Mouse (Mus musculus): ENCODE data around the gene Ifi47. TPM values are rescaled to one million over a fixed set of nuclear protein-coding genes. Genes with fewer than 3 reads are reported as not detected.
"Not testable (repeated sequence)": the region's sequence is repeated elsewhere in the genome, so short reads cannot be mapped to it uniquely, and the experiment has no call there.

Gene Ifi47
- 2.0 and 2.3 TPM in 2 replicates for polyA plus RNA-seq (2015; fragmentation: Nextera tagmentation; extraction: Ambion mirVana)

DNA sequence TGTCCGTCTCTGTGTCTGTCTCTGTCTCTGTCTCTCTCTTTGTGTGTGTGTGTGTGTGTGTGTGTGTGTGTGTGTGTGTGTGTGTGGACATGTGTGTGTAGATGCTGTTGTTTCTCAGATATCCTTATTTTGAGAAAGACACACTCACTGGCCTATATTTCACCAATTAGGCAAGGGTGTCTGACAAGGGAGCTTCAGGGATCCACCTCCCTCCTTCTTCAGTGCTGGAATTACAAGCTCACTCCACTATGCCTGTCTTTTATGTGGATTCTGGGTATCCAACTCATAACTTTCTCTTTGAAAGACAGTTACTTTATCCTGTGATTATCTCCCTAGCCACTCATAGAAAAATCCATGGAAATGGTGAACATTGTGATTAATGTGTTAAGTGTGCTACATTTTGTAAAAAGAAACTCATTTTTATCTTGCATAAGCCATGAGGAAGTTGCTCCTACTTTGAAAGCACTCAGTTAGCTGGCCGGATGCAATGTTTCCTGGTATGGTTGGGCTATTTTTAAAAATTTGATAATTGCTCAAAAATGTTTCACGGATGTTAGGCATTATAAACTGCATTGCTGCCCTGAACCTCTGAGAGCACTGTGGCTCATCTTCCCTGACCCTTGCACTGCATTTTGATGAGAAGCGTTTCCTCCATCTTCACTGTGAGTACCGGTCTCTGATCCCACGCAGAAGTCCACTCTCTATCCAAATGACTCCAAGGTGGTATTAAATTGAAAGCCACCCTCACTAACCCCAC is at the start of gene Ifi47:
Gene Ifi47, plus strand, starts transcription at position 587 of the 757 bp plus-strand sequence.
- not testable (repeated sequence) for H3K4me3 ChIP-seq (replicated peaks); H3K9me3 ChIP-seq; ATAC-seq (ENCODE audit: insufficient read depth, low FRiP score, low read depth); H3K4me1 ChIP-seq; H3K36me3 ChIP-seq; H3K9ac ChIP-seq; H3K27ac ChIP-seq; H3K27me3 ChIP-seq (replicated peaks); H3K4me2 ChIP-seq
- WGBS, result 56% methylated on average over 6 of the region's 6 CpGs

DNA sequence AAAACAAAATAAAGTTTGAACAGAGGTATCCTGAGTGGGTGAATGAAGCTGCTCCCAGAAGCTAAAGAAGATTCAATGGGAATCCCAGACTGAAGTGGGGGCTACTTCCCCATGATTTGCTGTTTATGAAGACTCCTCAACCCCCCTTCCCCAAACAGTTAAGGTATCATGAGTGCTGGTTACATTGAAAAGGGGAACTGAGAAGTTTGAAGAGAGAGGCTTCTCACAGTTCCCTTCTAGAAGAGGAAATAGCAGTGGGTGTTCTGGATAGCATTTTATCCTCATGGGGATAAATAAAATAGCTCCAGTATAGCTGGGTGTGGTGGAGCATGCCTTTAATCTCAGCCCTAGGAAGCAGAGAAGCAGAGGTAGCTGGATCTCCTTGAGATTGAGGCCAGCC is 26.3 kb upstream of the Ifi47 start:
- not testable (repeated sequence) for H3K4me3 ChIP-seq (replicated peaks); H3K27me3 ChIP-seq (replicated peaks); H3K9me3 ChIP-seq; ATAC-seq (ENCODE audit: insufficient read depth, low FRiP score, low read depth); H3K27ac ChIP-seq; H3K9ac ChIP-seq; H3K36me3 ChIP-seq; H3K4me1 ChIP-seq; H3K4me2 ChIP-seq

DNA sequence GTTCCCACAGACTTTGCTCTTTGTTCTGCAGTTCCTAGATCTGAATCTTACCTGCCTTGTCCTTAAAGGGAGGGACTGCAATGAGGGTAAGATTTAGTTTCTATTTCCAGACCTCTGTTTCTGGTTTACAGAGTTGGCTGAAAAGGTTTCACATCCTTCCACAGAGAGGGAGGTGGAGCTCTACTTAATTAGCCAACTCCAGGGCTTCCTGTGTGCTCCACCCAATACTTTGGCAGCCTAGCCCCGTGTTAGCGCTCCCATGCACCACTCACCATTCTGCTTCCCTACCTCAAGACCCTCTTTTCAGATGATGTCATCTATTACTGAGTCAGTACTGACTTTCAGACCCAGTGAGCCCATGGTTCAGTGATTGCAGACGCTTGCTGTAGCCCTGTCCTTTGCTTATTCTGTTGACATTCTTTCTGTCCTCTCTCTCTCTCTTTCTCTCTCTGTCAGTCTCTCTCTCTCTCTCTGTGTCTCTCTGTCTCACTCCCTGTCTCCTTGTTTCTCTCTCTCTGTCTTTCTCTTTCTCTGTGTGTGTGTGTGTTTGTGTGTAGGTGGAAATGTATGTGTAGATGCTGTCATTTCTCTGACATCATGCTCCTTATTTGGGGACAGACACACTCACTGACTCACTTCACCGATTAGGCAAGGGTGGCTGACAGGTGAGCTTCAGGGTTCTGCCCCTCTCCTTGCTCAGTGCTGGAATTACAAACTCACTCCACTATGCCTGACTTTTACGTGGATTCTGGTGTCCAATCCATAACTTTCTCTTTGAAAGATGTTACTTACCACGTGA is 25.1 kb upstream of the Ifi47 start, which contains the start of gene 9930111J21Rik2:
Gene 9930111J21Rik2, minus strand, starts transcription at position 150 of the 799 bp plus-strand sequence.
- not testable (repeated sequence) for H3K9me3 ChIP-seq; ATAC-seq (ENCODE audit: insufficient read depth, low FRiP score, low read depth)

DNA sequence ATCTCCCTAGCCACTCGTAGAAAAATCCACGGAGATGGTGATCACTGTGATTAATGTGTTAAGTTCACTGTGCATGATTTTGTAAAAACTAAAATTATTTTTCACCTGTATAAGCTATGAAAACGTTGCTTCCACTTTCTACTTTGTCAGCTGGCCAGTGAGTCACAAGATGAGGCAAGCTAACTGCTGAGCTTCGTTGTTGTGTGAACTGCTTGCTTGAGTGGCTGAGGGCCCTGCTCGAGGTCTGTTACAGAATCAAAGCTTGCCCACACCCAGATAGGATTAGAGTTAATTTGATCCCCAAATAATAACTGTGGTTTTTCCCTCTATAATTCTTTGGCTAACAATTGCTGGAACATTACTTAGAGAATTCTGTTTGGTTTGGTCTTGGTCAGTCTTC is 24.5 kb upstream of the Ifi47 start:
- WGBS, result no CpG with 5 or more reads among the region's 5 CpGs
- not testable (repeated sequence) for H3K27me3 ChIP-seq (replicated peaks); ATAC-seq (ENCODE audit: insufficient read depth, low FRiP score, low read depth); H3K36me3 ChIP-seq; H3K4me3 ChIP-seq (replicated peaks); H3K4me1 ChIP-seq; H3K27ac ChIP-seq; H3K4me2 ChIP-seq; H3K9ac ChIP-seq; H3K9me3 ChIP-seq

More for the DNA sequence above, 25.1 kb upstream of the Ifi47 start, which contains the start of gene 9930111J21Rik2:
- H3K4me1 ChIP-seq; H3K4me2 ChIP-seq; H3K27me3 ChIP-seq (replicated peaks); H3K36me3 ChIP-seq; H3K4me3 ChIP-seq (replicated peaks); H3K27ac ChIP-seq; H3K9ac ChIP-seq: not testable (repeated sequence)
- WGBS, result 63% methylated on average over 1 of the region's 6 CpGs

DNA sequence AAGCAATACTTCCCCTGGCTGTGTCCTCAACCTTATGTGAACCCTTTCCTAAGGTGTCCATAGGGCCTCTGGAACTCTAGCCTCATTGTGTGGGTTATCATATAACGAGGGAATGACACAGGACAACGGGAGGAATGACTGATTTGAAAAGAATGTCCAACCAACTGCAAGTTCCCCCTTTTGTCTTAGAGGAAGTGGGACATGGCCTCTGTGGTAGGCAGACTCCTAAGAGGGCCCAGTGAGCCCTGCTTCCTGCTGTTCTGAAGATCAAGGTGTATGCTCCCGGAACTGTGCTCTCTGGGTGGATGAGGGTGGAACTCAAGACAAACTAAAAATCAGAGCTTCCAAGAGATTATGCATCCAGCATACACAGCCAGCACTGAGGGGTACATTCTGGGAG is 16.3 kb upstream of the Ifi47 start:
- WGBS, result 64% methylated on average over 2 of the region's 3 CpGs
- not testable (repeated sequence) for H3K27me3 ChIP-seq (replicated peaks); H3K4me1 ChIP-seq; H3K4me3 ChIP-seq (replicated peaks); H3K4me2 ChIP-seq; ATAC-seq (ENCODE audit: insufficient read depth, low FRiP score, low read depth); H3K27ac ChIP-seq; H3K36me3 ChIP-seq; H3K9me3 ChIP-seq; H3K9ac ChIP-seq

DNA sequence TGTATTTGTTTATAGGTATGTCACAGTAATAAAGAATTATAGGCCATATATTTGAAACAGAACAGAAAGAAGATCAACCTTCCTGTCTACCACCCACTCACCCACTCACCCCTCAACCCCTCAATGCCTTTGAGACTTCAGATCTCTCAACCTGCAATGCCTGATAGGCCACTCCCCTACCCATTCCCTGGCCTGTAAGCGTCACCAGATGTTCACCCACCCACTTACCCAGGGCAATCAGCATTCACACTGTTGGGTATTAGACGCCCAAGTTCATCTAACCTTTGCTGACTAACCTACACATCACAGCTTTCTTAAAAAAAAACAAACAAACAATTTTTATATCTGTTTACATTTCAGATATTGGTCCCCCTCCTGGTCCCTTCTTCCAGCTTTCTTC is 14.5 kb upstream of the Ifi47 start:
- H3K4me2 ChIP-seq; ATAC-seq (ENCODE audit: insufficient read depth, low FRiP score, low read depth); H3K27ac ChIP-seq; H3K4me3 ChIP-seq (replicated peaks); H3K9me3 ChIP-seq; H3K9ac ChIP-seq; H3K27me3 ChIP-seq (replicated peaks); H3K4me1 ChIP-seq; H3K36me3 ChIP-seq: not testable (repeated sequence)
- WGBS, result 41% methylated on average over 2 of the region's 2 CpGs

DNA sequence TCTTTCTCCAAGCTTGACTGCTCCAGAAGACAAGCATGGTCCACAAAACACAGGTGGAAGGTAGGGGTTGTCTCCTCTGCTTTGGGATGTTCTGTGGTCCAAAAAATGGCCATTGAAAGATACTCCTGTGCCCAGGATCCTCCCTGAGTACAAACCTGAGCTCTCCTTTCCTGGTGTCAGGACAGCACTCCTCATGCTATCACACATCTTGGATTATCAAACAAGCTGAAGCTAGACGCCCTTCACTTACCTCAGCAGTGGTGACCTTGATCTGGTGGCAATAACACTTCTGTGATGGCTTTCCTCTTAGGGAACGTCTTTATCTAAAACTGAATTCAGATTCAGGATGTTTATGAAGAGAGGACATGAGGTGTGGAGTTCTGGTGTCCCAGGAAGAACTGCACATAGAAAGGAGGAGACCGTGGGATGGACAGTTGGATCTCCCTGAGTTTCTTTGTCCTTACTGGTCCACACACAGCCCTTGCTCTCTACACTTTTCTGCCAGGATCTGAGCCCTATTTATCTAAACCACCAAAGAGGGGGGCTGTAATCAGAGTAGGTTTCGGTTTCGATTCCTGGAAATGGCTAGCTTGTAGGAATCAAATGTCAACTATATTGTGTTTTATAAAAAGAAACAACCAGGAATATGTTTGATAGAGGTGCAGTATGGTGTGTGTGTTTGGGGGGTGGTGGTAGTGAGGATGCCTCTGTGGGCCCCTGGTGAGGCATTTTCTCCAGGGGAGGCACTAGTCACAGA is 12.5 kb upstream of the Ifi47 start, which contains the start of gene Tgtp2:
Gene Tgtp2, minus strand, starts transcription at position 494 of the 757 bp plus-strand sequence.
- H3K9me3 ChIP-seq; H3K4me2 ChIP-seq; ATAC-seq (ENCODE audit: insufficient read depth, low FRiP score, low read depth); H3K27me3 ChIP-seq (replicated peaks); H3K4me3 ChIP-seq (replicated peaks); H3K27ac ChIP-seq; H3K4me1 ChIP-seq; H3K9ac ChIP-seq; H3K36me3 ChIP-seq: not testable (repeated sequence)
- WGBS, result 70% methylated on average over 5 of the region's 5 CpGs

DNA sequence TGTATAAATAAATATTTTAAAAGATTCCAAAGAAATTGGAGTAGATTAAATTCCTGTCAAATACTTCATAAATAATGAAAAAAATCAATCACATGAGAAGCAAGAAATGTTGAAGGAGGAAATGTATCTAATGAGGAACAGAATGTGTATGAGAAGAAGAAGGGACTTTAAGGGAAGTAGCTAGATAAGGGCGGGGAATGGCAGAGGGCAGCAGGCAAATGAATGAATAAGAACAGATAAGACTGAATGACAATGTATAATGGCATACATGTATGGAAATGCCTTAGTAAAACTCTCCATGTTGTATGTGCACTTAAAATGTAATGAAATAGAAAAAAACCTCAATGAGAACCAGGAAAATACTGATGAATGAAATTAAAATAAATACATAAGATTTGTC is 8.0 kb upstream of the Ifi47 start:
- no peaks in the 10 kb centered on the region for H3K36me3 ChIP-seq
- no peaks in the 10 kb centered on the region for H3K27me3 ChIP-seq (replicated peaks)
- no peak overlapping the region for H3K4me3 ChIP-seq (replicated peaks)
- 81% methylated on average over 1 of the region's 1 CpGs for WGBS
- H3K4me2 ChIP-seq, result no peak overlapping the region
- no peak for ATAC-seq (ENCODE audit: insufficient read depth, low FRiP score, low read depth)
- no peaks in the 10 kb centered on the region for H3K4me1 ChIP-seq
- H3K27ac ChIP-seq, result no peak overlapping the region
- no peaks in the 10 kb centered on the region for H3K9me3 ChIP-seq
- H3K9ac ChIP-seq, result no peak overlapping the region

DNA sequence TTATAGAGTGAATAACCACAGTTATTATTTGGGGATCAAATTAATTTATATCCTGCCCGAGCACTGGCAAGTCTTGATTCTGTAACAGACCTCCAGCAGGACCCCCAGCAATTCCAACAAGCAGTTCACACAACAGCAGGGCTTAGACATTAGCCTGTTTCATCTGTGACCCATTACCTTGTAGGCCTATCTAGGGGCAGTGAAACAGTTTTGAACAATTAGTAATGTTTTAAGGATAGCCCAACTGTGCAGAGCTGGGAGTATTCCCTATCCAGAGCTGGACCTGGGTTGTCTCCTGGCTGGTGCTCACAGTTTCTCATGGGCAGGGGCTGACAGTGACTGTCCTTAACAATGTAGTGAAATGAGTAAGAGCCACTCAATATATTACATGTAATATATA is 625 bp downstream of the Ifi47 start:
- 66% methylated on average over 1 of the region's 1 CpGs for WGBS
- Histone ChIP-seq H3K36me3 (no peaks in the 10 kb centered on the region), H3K27ac (no peak overlapping the region), H3K4me2 (no peak overlapping the region), H3K9me3 (no peaks in the 10 kb centered on the region), H3K4me1 (no peaks in the 10 kb centered on the region), H3K27me3 (replicated peaks) (no peaks in the 10 kb centered on the region), H3K4me3 (replicated peaks) (no peak overlapping the region), H3K9ac (no peak overlapping the region)
- ATAC-seq (ENCODE audit: insufficient read depth, low FRiP score, low read depth), result no peak

DNA sequence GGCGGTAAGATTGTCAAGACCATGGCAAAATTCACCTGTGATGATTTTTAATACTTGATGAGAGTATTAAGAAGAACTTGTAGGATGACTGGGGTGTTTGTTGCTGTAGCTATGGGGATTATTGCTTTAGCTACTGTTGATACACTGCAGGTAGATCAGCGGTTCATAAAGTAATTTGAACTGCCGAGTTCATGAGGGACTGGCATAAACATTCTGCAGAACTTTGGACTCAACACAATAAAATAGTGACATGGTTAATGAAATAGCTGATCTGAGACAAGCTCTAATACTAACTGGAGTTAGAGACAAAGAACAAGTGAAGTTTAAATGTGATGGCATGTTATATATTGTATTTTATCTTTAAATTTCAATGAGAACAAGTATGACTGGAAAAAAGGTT is 2.3 kb downstream of the Ifi47 start:
- ATAC-seq (ENCODE audit: insufficient read depth, low FRiP score, low read depth), result no peak
- no peak overlapping the region for H3K4me2 ChIP-seq
- H3K27ac ChIP-seq, result no peak overlapping the region
- H3K4me3 ChIP-seq (replicated peaks), result no peak overlapping the region
- no peaks in the 10 kb centered on the region for H3K4me1 ChIP-seq
- WGBS, result 70% methylated on average over 3 of the region's 3 CpGs
- no peaks in the 10 kb centered on the region for H3K9me3 ChIP-seq
- H3K36me3 ChIP-seq, result no peaks in the 10 kb centered on the region
- H3K27me3 ChIP-seq (replicated peaks), result no peaks in the 10 kb centered on the region
- no peak overlapping the region for H3K9ac ChIP-seq

DNA sequence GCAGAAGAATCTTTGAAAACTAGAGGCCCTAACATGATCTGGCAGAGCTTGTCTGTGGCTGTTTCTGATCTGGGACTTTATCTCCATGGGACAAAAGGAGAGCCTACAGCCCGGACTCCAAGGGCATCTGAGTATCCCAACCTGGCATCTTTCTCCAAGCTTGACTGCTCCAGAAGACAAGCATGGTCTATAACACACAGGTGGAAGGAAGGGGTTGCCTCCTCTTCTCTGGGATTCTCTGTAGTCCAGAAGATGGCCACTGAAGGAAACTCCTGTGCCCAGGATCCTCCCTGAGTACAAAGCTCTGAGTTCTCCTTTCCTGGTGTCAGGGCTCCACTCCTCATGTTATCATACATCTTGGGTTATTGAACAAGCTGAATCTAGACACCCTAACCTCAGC is 4.2 kb downstream of the Ifi47 start:
- no peak overlapping the region for H3K9ac ChIP-seq
- ATAC-seq (ENCODE audit: insufficient read depth, low FRiP score, low read depth), result no peak
- no peaks in the 10 kb centered on the region for H3K27me3 ChIP-seq (replicated peaks)
- no peaks in the 10 kb centered on the region for H3K36me3 ChIP-seq
- no peak overlapping the region for H3K4me3 ChIP-seq (replicated peaks)
- H3K27ac ChIP-seq, result no peak overlapping the region
- 63% methylated on average over 1 of the region's 1 CpGs for WGBS
- H3K9me3 ChIP-seq, result no peaks in the 10 kb centered on the region
- H3K4me1 ChIP-seq, result no peaks in the 10 kb centered on the region
- no peak overlapping the region for H3K4me2 ChIP-seq

DNA sequence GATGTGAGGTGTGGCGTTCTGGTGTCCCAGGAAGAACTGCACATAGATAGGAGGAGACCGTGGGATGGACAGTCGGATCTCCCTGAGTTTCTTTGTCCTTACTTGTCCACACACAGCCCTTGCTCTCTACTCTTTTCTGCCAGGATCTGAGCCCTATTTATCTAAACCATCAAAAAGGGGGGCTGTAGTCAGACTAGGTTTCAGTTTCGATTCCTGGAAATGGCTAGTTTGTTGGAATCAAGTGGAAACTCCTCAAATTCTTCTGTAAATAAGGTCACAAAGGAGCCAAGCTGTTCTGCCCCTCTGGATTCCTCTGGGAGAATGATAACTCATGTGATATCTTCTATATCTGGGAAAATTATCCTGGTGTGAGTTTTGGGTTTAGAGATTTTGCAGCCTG is 5.0 kb downstream of the Ifi47 start:
- Histone ChIP-seq H3K27ac (no peak overlapping the region), H3K36me3 (no peaks in the 10 kb centered on the region), H3K9me3 (no peaks in the 10 kb centered on the region), H3K4me1 (no peaks in the 10 kb centered on the region), H3K4me3 (replicated peaks) (no peak overlapping the region), H3K27me3 (replicated peaks) (no peaks in the 10 kb centered on the region), H3K9ac (no peak overlapping the region), H3K4me2 (no peak overlapping the region)
- WGBS, result 70% methylated on average over 4 of the region's 4 CpGs
- no peak for ATAC-seq (ENCODE audit: insufficient read depth, low FRiP score, low read depth)
